Mouse (Mus musculus): Measurements from ENCODE around the gene Lypd6b.

Lypd6b gene

GRCm38 (mm10) chr2:49770440-49770839 is 17.0 kb upstream of the Lypd6b start:
- DNase-seq (ENCODE audit: low read depth, low spot score) = no peak

GRCm38 (mm10) chr2:49771172-49771571 is 16.3 kb upstream of the Lypd6b start:
- DNase-seq (ENCODE audit: low read depth, low spot score) = no peak

GRCm38 (mm10) chr2:49773194-49773931 is 14.1 kb upstream of the Lypd6b start:
- no peak for DNase-seq (ENCODE audit: low read depth, low spot score)

GRCm38 (mm10) chr2:49774180-49774579 is 13.3 kb upstream of the Lypd6b start:
- DNase-seq (ENCODE audit: low read depth, low spot score) = no peak

GRCm38 (mm10) chr2:49775187-49775586 is 12.3 kb upstream of the Lypd6b start:
- DNase-seq (ENCODE audit: low read depth, low spot score) = no peak

- no peak for DNase-seq (ENCODE audit: low read depth, low spot score)
Measured at GRCm38 (mm10) chr2:49775735-49776134, 11.8 kb upstream of the Lypd6b start.

- DNase-seq (ENCODE audit: low read depth, low spot score) = no peak
Measured at GRCm38 (mm10) chr2:49776407-49776806, 11.1 kb upstream of the Lypd6b start.

- DNase-seq (ENCODE audit: low read depth, low spot score) = no peak
Measured at GRCm38 (mm10) chr2:49788051-49788418, 547 bp downstream of the Lypd6b start.

GRCm38 (mm10) chr2:49788643-49789042 is 1.2 kb downstream of the Lypd6b start:
- DNase-seq (ENCODE audit: low read depth, low spot score) = no peak

- DNase-seq (ENCODE audit: low read depth, low spot score) = no peak
Measured at GRCm38 (mm10) chr2:49789078-49789477, 1.6 kb downstream of the Lypd6b start.

GRCm38 (mm10) chr2:49789504-49789903 is 2.0 kb downstream of the Lypd6b start:
- DNase-seq (ENCODE audit: low read depth, low spot score) = no peak

- no peak for DNase-seq (ENCODE audit: low read depth, low spot score)
Measured at GRCm38 (mm10) chr2:49797444-49798143, 10.1 kb downstream of the Lypd6b start.

- no peak for DNase-seq (ENCODE audit: low read depth, low spot score)
Measured at GRCm38 (mm10) chr2:49804448-49804847, 17.0 kb downstream of the Lypd6b start.

- no peak for DNase-seq (ENCODE audit: low read depth, low spot score)
Measured at GRCm38 (mm10) chr2:49805736-49806371, 18.4 kb downstream of the Lypd6b start.

- DNase-seq (ENCODE audit: low read depth, low spot score) = no peak
Measured at GRCm38 (mm10) chr2:49809496-49809895, 22.0 kb downstream of the Lypd6b start.

- DNase-seq (ENCODE audit: low read depth, low spot score) = no peak
Measured at GRCm38 (mm10) chr2:49811420-49811819, 23.9 kb downstream of the Lypd6b start.

GRCm38 (mm10) chr2:49811871-49812363 is 24.4 kb downstream of the Lypd6b start:
- no peak for DNase-seq (ENCODE audit: low read depth, low spot score)

GRCm38 (mm10) chr2:49813151-49813550 is 25.7 kb downstream of the Lypd6b start:
- DNase-seq (ENCODE audit: low read depth, low spot score) = no peak

GRCm38 (mm10) chr2:49814011-49814410 is 26.5 kb downstream of the Lypd6b start:
- no peak for DNase-seq (ENCODE audit: low read depth, low spot score)

GRCm38 (mm10) chr2:49815696-49816320 is 28.3 kb downstream of the Lypd6b start:
- no peak for DNase-seq (ENCODE audit: low read depth, low spot score)

- DNase-seq (ENCODE audit: low read depth, low spot score) = no peak
Measured at GRCm38 (mm10) chr2:49816549-49816948, 29.1 kb downstream of the Lypd6b start.

- DNase-seq (ENCODE audit: low read depth, low spot score) = no peak
Measured at GRCm38 (mm10) chr2:49817151-49817550, 29.7 kb downstream of the Lypd6b start.
